Mouse (Mus musculus) liver, embryonic 13.5 days (tissue): Measurements from ENCODE around the gene Bola2. TPM values are rescaled to one million over a fixed set of nuclear protein-coding genes. Genes with fewer than 3 reads are reported as not detected.
A peak's percentile ranks its signal among the peaks of the same experiment; 100 is the strongest.
"Not testable (repeated sequence)": the region's sequence is repeated elsewhere in the genome, so short reads cannot be mapped to it uniquely, and the experiment has no call there.

Source experiments
- ATAC-seq: fragments of 200-750 bp; cut with Nextera tagmentation; 2 replicates; pipeline ENCODE4 v1.8.0; 2017; ENCODE audit warnings: low read depth, mild to moderate bottlenecking, moderate number of reproducible peaks, moderate library complexity
- DNase-seq: peaks from one replicate; pipeline ENCODE4 v3.0.0; 2022
- H3K27ac ChIP-seq: fragments of 300-500 bp; sonication (generic); 2 replicates; pipeline ENCODE4 v1.5.1; 2015; ENCODE audit warnings: moderate library complexity, mild to moderate bottlenecking, inconsistent platforms
- H3K27me3 ChIP-seq: fragments of 300-500 bp; sonication (generic); 2 replicates; pipeline ENCODE4 v1.6.1; 2015; ENCODE audit warnings: mild to moderate bottlenecking, inconsistent platforms
- H3K36me3 ChIP-seq: fragments of 300-500 bp; sonication (generic); 2 replicates; pipeline ENCODE4 v1.6.1; 2015; ENCODE audit warnings: mild to moderate bottlenecking, inconsistent platforms
- H3K4me1 ChIP-seq: fragments of 300-500 bp; sonication (generic); replicated peaks from 2 replicates; pipeline ENCODE4 v1.6.1; 2015; ENCODE audit warnings: inconsistent platforms
- H3K4me2 ChIP-seq: fragments of 300-500 bp; sonication (generic); 2 replicates; pipeline ENCODE4 v1.6.1; 2015; ENCODE audit warnings: inconsistent platforms, mild to moderate bottlenecking, moderate library complexity
- H3K4me3 ChIP-seq: fragments of 300-500 bp; sonication (generic); replicated peaks from 2 replicates; pipeline ENCODE4 v1.5.1; 2015; ENCODE audit warnings: mild to moderate bottlenecking, inconsistent platforms
- H3K9ac ChIP-seq: fragments of 300-500 bp; sonication (generic); 2 replicates; pipeline ENCODE4 v1.6.1; 2015; ENCODE audit warnings: mild to moderate bottlenecking, inconsistent platforms
- H3K9me3 ChIP-seq: fragments of 300-500 bp; sonication (generic); replicated peaks from 2 replicates; pipeline ENCODE4 v1.6.1; 2016; ENCODE audit warnings: inconsistent platforms
- WGBS: fragments of 180-500 bp; shearing (Covaris S2); methylation state at CpG from one replicate; pipeline ENCODE4 v1.1.7; 2015; ENCODE audit not compliant: insufficient replicate concordance; 5-methylcytosine and 5-hydroxymethylcytosine counted together
- polyA plus RNA-seq: library from polyadenylated mRNA; unstranded; fragments of >200 nt; fragmentation: Nextera tagmentation; extraction: Ambion mirVana; gene quantifications from 2 replicates; pipeline ENCODE4 v1.2.1, GENCODE M21; 2015

The Bola2 gene
- polyA plus RNA-seq, 1 experiment from 2014 or later, result 128 TPM

DNA sequence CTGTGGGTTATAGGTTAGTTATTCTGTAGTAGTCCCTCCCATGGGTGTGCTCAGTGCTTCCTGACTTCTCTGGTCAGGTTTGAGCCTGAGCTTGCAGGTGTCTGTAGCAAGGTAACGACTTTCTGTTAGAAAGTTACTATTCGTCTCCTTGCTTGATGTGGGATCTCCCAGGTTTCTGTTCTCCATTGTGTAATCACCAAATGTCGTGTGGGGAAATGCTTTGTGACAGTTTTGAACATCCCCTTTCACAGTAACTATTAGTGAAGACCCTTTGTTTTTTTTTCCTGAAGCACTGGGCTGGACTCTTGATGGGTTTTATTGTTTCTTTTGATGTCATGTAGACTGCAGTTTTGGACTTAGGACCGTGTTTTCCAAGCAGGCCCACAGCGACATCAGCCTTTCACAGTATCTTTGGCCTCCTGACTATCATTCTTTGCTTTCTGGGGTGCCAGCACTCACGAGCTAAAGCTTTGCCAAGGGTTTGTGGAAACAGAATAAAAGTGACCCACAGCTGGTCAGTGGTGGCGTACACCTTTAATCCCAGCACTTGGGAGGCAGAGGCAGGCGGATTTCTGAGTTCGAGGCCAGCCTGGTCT, 27.6 kb upstream of the Bola2 start:
- WGBS, result 72% methylated on average over 9 of the region's 9 CpGs
- H3K27me3 ChIP-seq, result no peaks in the 10 kb centered on the region
- H3K36me3 ChIP-seq, result peaks cover 84% of the 10 kb centered on the region
- H3K9ac ChIP-seq, result no peak overlapping the region
- no peak for ATAC-seq
- H3K27ac ChIP-seq, result no peak overlapping the region
- H3K4me1 ChIP-seq, result peaks cover 9% of the 10 kb centered on the region; the same call in 1 of the 2 replicates
- no peak overlapping the region for H3K4me2 ChIP-seq
- DNase-seq, result no peak
- no peak overlapping the region for H3K4me3 ChIP-seq
- H3K9me3 ChIP-seq, result no peaks in the 10 kb centered on the region

DNA sequence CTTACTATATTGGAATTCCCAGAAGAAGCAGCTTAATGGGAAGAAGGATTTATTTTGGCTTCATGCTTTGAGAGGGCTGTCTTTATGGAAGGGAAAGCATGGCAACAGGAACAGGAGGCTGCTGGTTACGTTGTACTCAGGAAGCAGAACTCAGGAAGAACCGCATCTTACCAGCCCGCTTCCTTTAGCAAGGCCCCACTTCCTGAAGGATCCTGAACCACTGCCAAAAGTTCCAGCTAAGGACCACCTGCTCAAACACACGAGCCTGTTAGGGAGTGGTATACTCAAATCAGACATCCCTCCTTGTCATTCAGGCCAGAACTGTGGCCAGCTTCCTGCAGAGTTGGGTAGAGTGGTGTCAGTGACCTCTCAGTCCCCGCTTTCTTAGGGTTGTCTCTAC, 26.7 kb upstream of the Bola2 start:
- H3K9me3 ChIP-seq, result no peaks in the 10 kb centered on the region
- peaks cover 85% of the 10 kb centered on the region for H3K36me3 ChIP-seq
- no peak overlapping the region for H3K4me3 ChIP-seq
- H3K9ac ChIP-seq, result no peak overlapping the region
- no peak overlapping the region; the same call in 1 of the 2 replicates for H3K27ac ChIP-seq
- no peak for DNase-seq
- no peak overlapping the region for H3K4me2 ChIP-seq
- WGBS, result 67% methylated on average over 5 of the region's 5 CpGs
- H3K4me1 ChIP-seq, result peaks cover 9% of the 10 kb centered on the region; the same call in 1 of the 2 replicates
- no peak for ATAC-seq
- no peaks in the 10 kb centered on the region for H3K27me3 ChIP-seq

DNA sequence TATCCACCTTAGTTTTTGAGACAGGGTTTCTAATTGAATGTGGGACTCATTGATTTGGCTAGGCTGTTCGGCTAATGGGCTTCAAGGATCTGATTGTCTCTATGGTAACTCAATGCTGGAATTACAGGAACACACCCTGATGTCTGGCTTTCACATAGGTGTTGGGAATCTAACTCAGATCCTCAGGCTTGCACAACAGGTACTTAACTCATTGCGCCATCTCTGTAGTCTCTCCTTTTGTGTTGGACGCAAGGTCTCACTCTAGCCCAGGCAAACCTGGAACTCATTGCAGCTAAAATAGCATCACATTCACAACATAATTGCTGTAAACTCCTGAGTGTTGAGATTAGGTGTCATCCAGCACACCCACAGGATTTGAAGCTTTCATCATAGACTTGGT, 25.0 kb upstream of the Bola2 start:
- no peak overlapping the region for H3K4me3 ChIP-seq
- peaks cover 73% of the 10 kb centered on the region for H3K36me3 ChIP-seq
- DNase-seq (no peak), ATAC-seq (no peak)
- no peak overlapping the region for H3K4me2 ChIP-seq
- H3K27me3 ChIP-seq, result no peaks in the 10 kb centered on the region
- H3K9ac ChIP-seq, result no peak overlapping the region
- 83% methylated on average over 3 of the region's 3 CpGs for WGBS
- 0 out of 2 replicates have a peak, but pooled peaks cover 3% of the 10 kb centered on the region for H3K4me1 ChIP-seq
- H3K27ac ChIP-seq, result no peak overlapping the region
- no peaks in the 10 kb centered on the region for H3K9me3 ChIP-seq

DNA sequence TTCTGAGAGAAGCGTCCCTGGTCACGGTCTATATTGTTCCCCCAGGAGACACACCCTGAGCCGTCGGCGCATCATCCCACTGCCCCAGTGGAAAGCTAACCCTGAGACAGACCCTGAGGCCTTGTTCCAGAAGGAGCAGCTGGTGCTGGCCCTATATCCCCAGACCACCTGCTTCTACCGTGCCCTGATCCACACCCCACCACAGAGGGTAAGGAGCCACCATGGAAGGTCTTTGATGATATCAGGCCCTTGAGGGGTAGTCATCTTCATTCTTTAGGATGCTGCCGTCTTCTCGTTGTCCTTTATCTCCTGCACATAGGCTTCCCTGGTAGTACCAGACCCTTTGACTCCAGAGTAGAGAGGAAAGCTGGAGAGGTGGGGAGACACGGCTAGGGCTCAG, 23.1 kb upstream of the Bola2 start:
- peaks cover 15% of the 10 kb centered on the region; the same call in 1 of the 2 replicates for H3K4me1 ChIP-seq
- H3K36me3 ChIP-seq, result peaks cover 60% of the 10 kb centered on the region
- no peak overlapping the region for H3K27ac ChIP-seq
- DNase-seq (no peak), ATAC-seq (no peak)
- no peak overlapping the region for H3K4me2 ChIP-seq
- H3K9me3 ChIP-seq, result no peaks in the 10 kb centered on the region
- no peak overlapping the region for H3K4me3 ChIP-seq
- no peak overlapping the region for H3K9ac ChIP-seq
- WGBS, result 89% methylated on average over 9 of the region's 9 CpGs
- no peaks in the 10 kb centered on the region for H3K27me3 ChIP-seq

DNA sequence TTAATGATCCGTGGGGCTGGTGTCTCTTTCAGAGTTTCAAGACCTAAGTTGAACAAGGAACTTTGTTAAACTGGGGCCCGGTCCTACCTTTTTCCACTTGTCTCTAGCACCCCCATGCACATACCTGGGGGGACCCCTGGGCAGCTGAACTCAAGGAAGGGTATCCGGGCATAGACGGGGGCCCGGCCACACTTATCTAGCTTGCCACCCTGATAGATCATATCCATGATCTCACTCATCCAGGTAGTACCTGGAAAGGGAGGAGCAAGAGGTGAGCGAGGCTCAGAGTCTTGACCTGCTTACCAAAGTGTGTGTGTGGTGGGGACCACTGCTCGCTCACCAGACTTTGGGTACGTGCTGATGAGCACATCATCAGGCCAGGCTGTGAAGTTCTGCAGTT, 20.1 kb upstream of the Bola2 start:
- Histone ChIP-seq H3K4me3 (no peak overlapping the region), H3K36me3 (peaks cover 44% of the 10 kb centered on the region)

DNA sequence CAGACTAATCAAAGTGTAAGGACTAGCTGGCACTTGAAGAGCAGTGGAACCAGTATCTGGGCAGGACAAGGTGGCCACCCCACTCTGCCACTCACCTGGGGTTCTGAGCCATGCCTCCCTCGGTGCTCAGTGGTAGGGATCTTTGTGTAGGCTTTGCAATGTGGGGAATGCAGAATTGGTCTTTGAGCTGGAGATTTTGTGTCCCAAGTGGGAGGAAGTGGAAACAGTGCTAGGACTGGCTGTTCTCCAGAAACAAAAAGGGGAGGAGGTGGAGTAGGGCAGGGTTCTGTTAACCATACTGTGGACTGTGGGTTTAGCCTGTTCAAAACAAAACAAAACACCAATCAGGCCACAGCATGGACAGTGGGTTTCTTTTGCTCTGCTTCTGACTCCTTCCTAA, 19.0 kb upstream of the Bola2 start, which contains the start of gene Sult1a1:
TSS of gene Sult1a1 (minus strand) at position 226 of the 400 bp plus-strand sequence.
- no peak within 1 kb of the TSS for H3K4me2 ChIP-seq
- 81% methylated on average over 1 of the region's 1 CpGs for WGBS
- 0 out of 2 replicates have a peak, but pooled peaks have one; percentile 24 for ATAC-seq
- H3K4me3 ChIP-seq, result no peak within 1 kb of the TSS
- no peaks in the 10 kb centered on the region for H3K9me3 ChIP-seq
- no peaks in the 10 kb centered on the region for H3K27me3 ChIP-seq
- no peak for DNase-seq
- peaks cover 33% of the 10 kb centered on the region for H3K36me3 ChIP-seq
- peak within 1 kb of the TSS; percentile 15 for H3K27ac ChIP-seq
- no peak within 1 kb of the TSS for H3K9ac ChIP-seq
- H3K4me1 ChIP-seq, result peaks cover 12% of the 10 kb centered on the region; the same call in 1 of the 2 replicates

More for the DNA sequence above, 20.1 kb upstream of the Bola2 start:
- Histone ChIP-seq H3K9me3 (no peaks in the 10 kb centered on the region), H3K27me3 (no peaks in the 10 kb centered on the region), H3K27ac (no peak overlapping the region), H3K4me1 (peaks cover 12% of the 10 kb centered on the region; the same call in 1 of the 2 replicates), H3K4me2 (no peak overlapping the region), H3K9ac (no peak overlapping the region)
- 84% methylated on average over 8 of the region's 8 CpGs for WGBS
- no peak for DNase-seq
- ATAC-seq, result no peak

DNA sequence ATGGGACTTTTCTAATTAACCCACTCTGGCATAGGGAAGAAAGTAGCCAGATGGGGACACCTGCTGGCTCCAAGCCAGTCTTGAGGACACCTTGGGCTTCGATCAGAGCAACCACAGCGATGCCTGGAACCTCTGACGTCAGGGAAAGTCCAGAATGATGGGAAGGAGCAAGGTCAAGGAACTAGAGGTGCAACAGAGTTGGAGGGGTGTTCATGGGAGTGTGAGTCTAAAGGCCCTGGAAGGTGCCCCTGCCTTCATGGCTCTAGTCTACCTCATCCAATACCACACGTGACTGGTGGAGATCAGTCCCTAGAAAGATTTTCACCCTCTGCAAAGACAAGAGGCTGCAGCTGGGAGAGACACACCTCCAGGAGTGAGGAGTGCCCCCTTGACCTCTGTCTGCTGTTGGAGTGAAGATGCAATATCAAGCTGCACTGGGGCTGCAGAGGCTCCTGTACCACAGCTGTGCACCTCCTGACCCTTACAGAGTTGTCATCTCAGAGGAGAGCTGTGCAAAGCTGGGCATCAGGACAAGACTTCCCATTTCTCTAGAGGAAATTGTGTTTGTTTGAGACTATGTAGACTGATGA, 18.5 kb upstream of the Bola2 start:
- Histone ChIP-seq H3K9ac (no peak overlapping the region), H3K27me3 (no peaks in the 10 kb centered on the region), H3K4me2 (no peak overlapping the region), H3K36me3 (peaks cover 28% of the 10 kb centered on the region), H3K9me3 (no peaks in the 10 kb centered on the region), H3K4me3 (no peak overlapping the region), H3K4me1 (peaks cover 12% of the 10 kb centered on the region; the same call in 1 of the 2 replicates), H3K27ac (no peak overlapping the region; the same call in 1 of the 2 replicates)
- WGBS, result 60% methylated on average over 4 of the region's 4 CpGs
- ATAC-seq (no peak), DNase-seq (no peak)

DNA sequence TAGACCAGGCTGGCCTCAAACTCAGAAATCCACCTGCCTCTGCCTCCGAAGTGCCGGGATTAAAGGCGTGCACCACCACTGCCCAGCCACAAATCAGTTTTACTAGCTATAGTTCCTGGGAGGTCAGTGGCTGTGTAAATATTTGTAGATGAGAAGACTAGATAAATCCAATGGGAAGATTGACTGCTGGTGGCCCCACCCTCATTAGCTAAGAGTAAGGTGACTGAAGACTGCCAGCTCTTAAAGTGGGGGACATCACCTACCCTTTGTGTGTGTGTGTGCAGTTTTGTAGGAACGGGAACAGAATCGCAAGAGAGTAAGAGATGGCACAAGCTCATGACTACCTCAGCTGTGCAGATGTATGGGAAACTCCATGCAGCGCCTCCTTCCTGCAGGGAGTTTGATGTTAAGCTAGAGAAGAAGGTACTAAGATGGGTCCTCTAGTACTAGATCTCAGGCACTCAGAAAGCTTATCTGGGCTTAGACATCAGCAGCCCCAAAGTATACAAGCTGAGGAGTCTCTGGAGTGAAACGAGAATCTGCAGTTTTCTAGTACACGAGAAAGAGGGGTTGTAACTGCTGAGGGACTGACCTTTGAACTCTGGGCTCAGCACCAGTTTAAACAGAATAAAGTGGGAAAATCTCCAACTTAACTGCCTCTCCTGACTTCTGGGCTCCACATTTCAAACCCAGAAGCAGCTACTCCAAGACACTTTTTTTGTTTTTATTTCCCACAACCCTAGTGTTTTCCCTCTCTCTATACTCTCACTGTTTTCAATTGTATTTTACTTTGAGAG, 16.5 kb upstream of the Bola2 start:
- WGBS, result 76% methylated on average over 8 of the region's 8 CpGs
- Histone ChIP-seq H3K27me3 (no peaks in the 10 kb centered on the region), H3K4me3 (no peak overlapping the region), H3K4me2 (no peak overlapping the region), H3K27ac (peak overlapping the region; percentile 11; the same call in 1 of the 2 replicates), H3K9me3 (no peaks in the 10 kb centered on the region), H3K4me1 (peaks cover 12% of the 10 kb centered on the region; the same call in 1 of the 2 replicates), H3K36me3 (peaks cover 9% of the 10 kb centered on the region; the same call in 1 of the 2 replicates), H3K9ac (no peak overlapping the region)
- DNase-seq (no peak), ATAC-seq (peak; percentile 32; the same call in 1 of the 2 replicates)

DNA sequence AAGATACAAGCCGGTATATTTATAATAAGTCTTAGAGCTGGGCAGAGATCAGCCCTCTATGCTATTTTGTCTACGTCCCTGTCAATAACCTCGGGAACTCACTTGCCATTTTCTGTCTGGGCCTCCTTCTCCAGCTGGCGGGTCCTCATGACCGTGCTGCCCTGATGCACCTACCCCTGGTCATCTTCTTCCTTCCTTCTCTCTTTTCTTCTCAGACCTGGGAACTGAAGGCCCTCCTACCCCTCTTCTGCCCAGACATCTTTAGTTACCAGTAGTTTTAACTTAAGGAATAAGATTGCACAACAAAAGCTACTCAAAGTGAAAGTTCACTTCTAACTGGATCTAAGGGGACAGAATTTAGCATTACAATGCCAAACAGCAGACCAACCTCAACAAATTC, 15.5 kb upstream of the Bola2 start:
- Histone ChIP-seq H3K4me3 (no peak overlapping the region), H3K36me3 (peaks cover 9% of the 10 kb centered on the region; the same call in 1 of the 2 replicates), H3K4me2 (no peak overlapping the region), H3K27ac (no peak overlapping the region), H3K27me3 (no peaks in the 10 kb centered on the region), H3K4me1 (peaks cover 12% of the 10 kb centered on the region; the same call in 1 of the 2 replicates), H3K9me3 (no peaks in the 10 kb centered on the region), H3K9ac (no peak overlapping the region)
- ATAC-seq (no peak), DNase-seq (no peak)
- 79% methylated on average over 5 of the region's 5 CpGs for WGBS

DNA sequence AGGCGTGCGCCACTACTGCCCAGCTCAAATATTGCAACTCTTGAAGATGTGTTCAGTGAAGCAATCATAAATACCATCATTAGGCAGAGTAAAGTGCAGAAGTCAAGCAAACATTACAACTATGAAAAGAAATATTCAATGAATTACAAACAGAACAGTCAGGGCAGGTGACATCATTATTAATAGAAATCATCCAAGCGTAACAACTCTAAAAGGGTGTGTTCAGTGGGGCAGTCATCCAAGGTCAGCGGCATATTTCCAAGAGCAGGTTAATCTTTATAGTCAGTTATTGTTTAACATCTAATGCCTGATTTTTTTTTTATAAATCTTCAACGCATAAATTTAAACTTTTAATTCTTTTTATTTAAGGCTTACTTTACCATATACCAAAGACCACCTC, 14.0 kb upstream of the Bola2 start:
- H3K9ac ChIP-seq, result no peak overlapping the region
- WGBS, result 87% methylated on average over 5 of the region's 5 CpGs
- no peak for ATAC-seq
- no peak overlapping the region for H3K27ac ChIP-seq
- H3K36me3 ChIP-seq, result no peaks in the 10 kb centered on the region
- no peak for DNase-seq
- H3K4me1 ChIP-seq, result peaks cover 8% of the 10 kb centered on the region; the same call in 1 of the 2 replicates
- H3K4me3 ChIP-seq, result no peak overlapping the region
- H3K4me2 ChIP-seq, result no peak overlapping the region
- no peaks in the 10 kb centered on the region for H3K27me3 ChIP-seq
- no peaks in the 10 kb centered on the region for H3K9me3 ChIP-seq

DNA sequence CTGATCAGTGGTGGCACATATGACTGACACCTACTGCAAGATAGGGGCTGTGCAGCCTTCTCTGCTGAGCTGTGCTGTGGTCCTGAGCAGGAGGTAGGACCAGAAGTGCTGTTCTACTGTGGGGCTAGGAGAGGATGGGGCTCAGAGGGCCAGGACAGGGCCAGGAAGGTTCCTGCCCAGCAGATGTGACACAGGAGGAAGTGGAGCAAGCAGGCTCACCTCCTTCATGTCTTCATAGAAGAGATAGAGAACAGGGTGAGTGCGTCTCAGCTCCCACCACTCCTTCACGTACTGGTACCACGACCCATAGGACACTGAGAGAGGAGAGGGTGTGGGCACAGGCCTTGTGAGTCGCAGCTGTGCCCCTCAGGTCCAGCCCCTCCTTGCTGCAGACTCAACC, 7.0 kb upstream of the Bola2 start:
- H3K27ac ChIP-seq, H3K4me2 ChIP-seq, H3K4me3 ChIP-seq, DNase-seq, ATAC-seq, H3K27me3 ChIP-seq, H3K9ac ChIP-seq, H3K9me3 ChIP-seq: not testable (repeated sequence)
- WGBS, result 62% methylated on average over 4 of the region's 4 CpGs
- peaks cover 28% of the 10 kb centered on the region for H3K4me1 ChIP-seq
- peaks cover 21% of the 10 kb centered on the region for H3K36me3 ChIP-seq
